Mouse (Mus musculus) bone marrow, adult 2 months (tissue): Measurements from ENCODE around the gene Arid1b.

Source experiments
- CTCF ChIP-seq: fragments of 200-500 bp; IDR thresholded peaks from 2 replicates; pipeline ENCODE4 v1.5.1; 2011; ENCODE audit warnings: low read length, control low read depth; ENCODE audit not compliant: control insufficient read depth, insufficient read depth
- POLR2A ChIP-seq: fragments of 200-500 bp; IDR thresholded peaks from 2 replicates; pipeline ENCODE4 v1.6.1; 2011; ENCODE audit warnings: low read depth, mild to moderate bottlenecking, control low read depth, low read length, borderline replicate concordance; ENCODE audit not compliant: control insufficient read depth

DNA sequence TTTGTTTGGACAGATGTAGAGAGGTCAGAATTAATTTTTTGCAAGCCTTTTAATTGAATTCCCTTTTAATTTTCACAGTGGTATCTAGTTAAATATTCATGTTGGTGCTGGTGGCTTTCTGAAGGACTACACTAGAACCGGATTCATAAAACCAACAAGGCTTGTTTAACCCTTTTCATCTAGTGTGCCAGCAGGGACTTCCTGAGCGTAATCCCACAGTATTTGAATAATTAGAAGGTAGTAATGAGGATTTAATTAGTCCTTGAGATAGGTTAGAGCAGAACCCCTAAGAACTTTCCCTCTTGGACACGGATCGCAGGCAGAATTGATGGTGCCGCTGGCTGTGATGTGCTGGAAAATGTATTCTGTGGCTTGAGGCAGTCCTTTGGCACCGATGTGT lies 273.6 kb downstream of the Arid1b start:
- TF ChIP-seq POLR2A (no peak), CTCF (no peak)
